Mouse (Mus musculus): ENCODE data around the gene Shb.

- no peak for TF ChIP-seq POLR2A (IDR thresholded peaks at IDR 0.05; ENCODE audit: low read depth, low read length)
- no peak for TF ChIP-seq CTCF (IDR thresholded peaks at IDR 0.05; ENCODE audit: borderline replicate concordance, insufficient read depth, low read length)
Measured at GRCm38 (mm10) chr4:45502002-45502401, 30.3 kb downstream of the Shb start.

Measured in embryonic fibroblast, embryonic 13.5 days (primary cell).